Mouse (Mus musculus): ENCODE results near the gene Rnf34.

Gene Rnf34

GRCm38 (mm10) chr5:122902228-122902627 is 52.4 kb downstream of the Rnf34 start:
- TF ChIP-seq GATA4 (IDR thresholded peaks at IDR 0.05; ENCODE audit: insufficient replicate concordance, low read length) = no peak

GRCm38 (mm10) chr5:122903165-122903564 is 53.3 kb downstream of the Rnf34 start:
- no peak for TF ChIP-seq GATA4 (IDR thresholded peaks at IDR 0.05; ENCODE audit: insufficient replicate concordance, low read length)

GRCm38 (mm10) chr5:122907182-122907581 is 57.3 kb downstream of the Rnf34 start:
- TF ChIP-seq GATA4 (IDR thresholded peaks at IDR 0.05; ENCODE audit: insufficient replicate concordance, low read length) = no peak

GRCm38 (mm10) chr5:122908001-122908400 is 58.2 kb downstream of the Rnf34 start:
- TF ChIP-seq GATA4 (IDR thresholded peaks at IDR 0.05; ENCODE audit: insufficient replicate concordance, low read length) = no peak

- no peak for TF ChIP-seq GATA4 (IDR thresholded peaks at IDR 0.05; ENCODE audit: insufficient replicate concordance, low read length)
Measured at GRCm38 (mm10) chr5:122909481-122909880, 59.6 kb downstream of the Rnf34 start.

GRCm38 (mm10) chr5:122912863-122913262 is 63.0 kb downstream of the Rnf34 start:
- no peak for TF ChIP-seq GATA4 (IDR thresholded peaks at IDR 0.05; ENCODE audit: insufficient replicate concordance, low read length)

GRCm38 (mm10) chr5:122916147-122916546 is 66.3 kb downstream of the Rnf34 start:
- TF ChIP-seq GATA4 (IDR thresholded peaks at IDR 0.05; ENCODE audit: insufficient replicate concordance, low read length) = no peak

- no peak for TF ChIP-seq GATA4 (IDR thresholded peaks at IDR 0.05; ENCODE audit: insufficient replicate concordance, low read length)
Measured at GRCm38 (mm10) chr5:122917982-122918711, 68.3 kb downstream of the Rnf34 start.

- no peak for TF ChIP-seq GATA4 (IDR thresholded peaks at IDR 0.05; ENCODE audit: insufficient replicate concordance, low read length)
Measured at GRCm38 (mm10) chr5:122920557-122920956, 70.7 kb downstream of the Rnf34 start.

Data from liver, adult (tissue).